Mouse (Mus musculus) lung, embryonic 15.5 days (tissue): Measurements from ENCODE around the gene Gpank1. TPM values are rescaled to one million over a fixed set of nuclear protein-coding genes. Genes with fewer than 3 reads are reported as not detected.
"Not testable (repeated sequence)": the region's sequence is repeated elsewhere in the genome, so short reads cannot be mapped to it uniquely, and the experiment has no call there.

Experiments
- ATAC-seq: fragments of 200-750 bp; cut with Nextera tagmentation; 2 replicates; pipeline ENCODE4 v1.8.0; 2017; ENCODE audit warnings: moderate number of reproducible peaks, borderline replicate concordance; ENCODE audit not compliant: low FRiP score, low TSS enrichment; ENCODE audit errors: extremely low read depth
- H3K27ac ChIP-seq: fragments of 300-500 bp; sonication (generic); 2 replicates; pipeline ENCODE4 v1.5.1; 2015; ENCODE audit warnings: moderate library complexity, mild to moderate bottlenecking, inconsistent platforms
- H3K27me3 ChIP-seq: fragments of 300-500 bp; sonication (generic); 2 replicates; pipeline ENCODE4 v1.6.1; 2015; ENCODE audit warnings: inconsistent platforms
- H3K36me3 ChIP-seq: fragments of 300-500 bp; sonication (generic); 2 replicates; pipeline ENCODE4 v1.6.1; 2015; ENCODE audit warnings: inconsistent platforms
- H3K4me1 ChIP-seq: fragments of 300-500 bp; sonication (generic); 2 replicates; pipeline ENCODE4 v1.6.1; 2015; ENCODE audit warnings: inconsistent platforms
- H3K4me2 ChIP-seq: fragments of 300-500 bp; sonication (generic); 2 replicates; pipeline ENCODE4 v1.6.1; 2015; ENCODE audit warnings: inconsistent platforms, mild to moderate bottlenecking, moderate library complexity
- H3K4me3 ChIP-seq: fragments of 300-500 bp; sonication (generic); 2 replicates; pipeline ENCODE4 v1.5.1; 2015; ENCODE audit warnings: mild to moderate bottlenecking, inconsistent platforms
- H3K9ac ChIP-seq: fragments of 300-500 bp; sonication (generic); 2 replicates; pipeline ENCODE4 v1.6.1; 2015; ENCODE audit warnings: inconsistent platforms
- H3K9me3 ChIP-seq: fragments of 300-500 bp; sonication (generic); 2 replicates; pipeline ENCODE4 v1.6.1; 2016; ENCODE audit warnings: inconsistent platforms
- WGBS: fragments of 180-500 bp; shearing (Covaris S2); methylation state at CpG from one replicate; pipeline ENCODE4 v1.1.7; 2015; 5-methylcytosine and 5-hydroxymethylcytosine counted together
- polyA plus RNA-seq: library from polyadenylated mRNA; unstranded; fragments of >200 nt; fragmentation: Nextera tagmentation; extraction: Ambion mirVana; gene quantifications from 2 replicates; pipeline ENCODE4 v1.2.1, GENCODE M21; 2015

Gpank1 gene
- polyA plus RNA-seq, 1 experiment from 2014 or later = 17.7 TPM

DNA sequence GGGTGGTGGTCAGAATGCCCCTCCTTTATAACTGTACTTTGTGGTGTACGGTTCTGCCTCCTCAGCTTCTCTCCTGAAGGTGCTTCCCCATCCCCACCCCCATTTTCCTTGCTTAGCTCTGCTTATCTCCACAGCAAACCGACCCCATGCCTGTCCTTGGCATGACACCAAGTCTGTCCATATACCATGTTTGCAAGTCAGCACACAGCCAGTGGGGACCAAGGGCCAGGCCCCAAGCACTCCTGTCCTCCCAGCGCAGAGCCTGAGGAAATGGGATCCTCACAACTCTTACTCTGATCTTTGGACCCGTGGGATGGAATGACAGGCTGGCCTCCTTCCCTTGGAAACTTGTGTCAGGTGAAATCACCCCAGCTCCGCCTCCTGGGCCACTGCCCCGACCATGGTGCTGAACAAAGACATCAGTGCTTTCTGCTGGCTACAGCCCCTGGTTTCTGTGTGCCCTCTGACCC is 18.0 kb upstream of the Gpank1 start:
- Histone ChIP-seq H3K4me1 (no peaks in the 10 kb centered on the region), H3K9me3 (no peaks in the 10 kb centered on the region), H3K4me3 (no peak overlapping the region), H3K27me3 (no peaks in the 10 kb centered on the region), H3K36me3 (peaks cover 43% of the 10 kb centered on the region), H3K9ac (no peak overlapping the region), H3K27ac (no peak overlapping the region), H3K4me2 (no peak overlapping the region)
- no peak for ATAC-seq
- WGBS = 52% methylated on average over 6 of the region's 6 CpGs

DNA sequence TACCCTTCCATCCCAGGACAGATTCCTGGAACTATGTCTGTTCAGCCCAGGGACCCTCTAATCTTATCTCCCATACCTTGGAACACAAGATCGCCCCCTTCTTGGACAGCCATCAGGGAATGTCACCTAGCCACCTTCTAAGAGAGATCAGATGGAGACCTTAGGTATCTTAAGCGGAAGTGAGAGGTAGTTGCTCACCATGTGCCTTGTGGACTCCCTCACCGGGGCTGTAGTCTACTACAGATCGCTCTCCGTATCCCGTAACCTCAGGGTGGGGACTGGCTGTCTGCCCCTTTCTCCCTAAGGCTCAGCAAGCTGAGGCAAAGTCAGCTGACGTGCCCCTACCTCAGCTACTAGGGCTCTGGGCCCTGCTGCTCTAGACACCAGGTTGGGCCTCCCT is 17.2 kb upstream of the Gpank1 start:
- H3K4me2 ChIP-seq = no peak overlapping the region
- H3K4me1 ChIP-seq = no peaks in the 10 kb centered on the region
- peaks cover 34% of the 10 kb centered on the region for H3K36me3 ChIP-seq
- no peaks in the 10 kb centered on the region for H3K9me3 ChIP-seq
- no peak for ATAC-seq
- 91% methylated on average over 7 of the region's 7 CpGs for WGBS
- H3K27me3 ChIP-seq = no peaks in the 10 kb centered on the region
- no peak overlapping the region for H3K27ac ChIP-seq
- no peak overlapping the region for H3K4me3 ChIP-seq
- no peak overlapping the region for H3K9ac ChIP-seq

DNA sequence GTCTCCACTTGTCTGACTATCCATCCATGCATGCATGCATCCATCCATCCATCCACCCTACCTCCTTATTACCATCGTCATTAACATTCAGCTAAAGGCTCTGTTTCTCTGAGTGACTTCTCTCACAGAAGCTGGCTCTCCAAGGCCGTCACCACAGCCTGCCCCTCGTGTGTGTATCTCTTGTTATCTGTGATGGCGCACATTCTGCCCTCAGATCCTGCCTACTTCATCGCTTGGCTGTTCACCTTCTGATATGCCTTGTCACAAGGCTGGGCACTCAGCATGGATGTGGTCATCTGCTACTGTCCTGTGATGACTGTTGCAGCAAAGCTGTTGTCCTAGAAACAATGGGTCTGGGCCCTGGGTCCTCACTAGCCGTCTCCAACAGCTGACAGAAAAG is 16.5 kb upstream of the Gpank1 start:
- WGBS = 57% methylated on average over 6 of the region's 6 CpGs
- no peaks in the 10 kb centered on the region for H3K9me3 ChIP-seq
- no peaks in the 10 kb centered on the region for H3K4me1 ChIP-seq
- no peak overlapping the region for H3K4me3 ChIP-seq
- no peak overlapping the region for H3K27ac ChIP-seq
- no peak overlapping the region for H3K9ac ChIP-seq
- H3K4me2 ChIP-seq = no peak overlapping the region
- no peak for ATAC-seq
- H3K27me3 ChIP-seq = no peaks in the 10 kb centered on the region
- H3K36me3 ChIP-seq = peaks cover 33% of the 10 kb centered on the region

DNA sequence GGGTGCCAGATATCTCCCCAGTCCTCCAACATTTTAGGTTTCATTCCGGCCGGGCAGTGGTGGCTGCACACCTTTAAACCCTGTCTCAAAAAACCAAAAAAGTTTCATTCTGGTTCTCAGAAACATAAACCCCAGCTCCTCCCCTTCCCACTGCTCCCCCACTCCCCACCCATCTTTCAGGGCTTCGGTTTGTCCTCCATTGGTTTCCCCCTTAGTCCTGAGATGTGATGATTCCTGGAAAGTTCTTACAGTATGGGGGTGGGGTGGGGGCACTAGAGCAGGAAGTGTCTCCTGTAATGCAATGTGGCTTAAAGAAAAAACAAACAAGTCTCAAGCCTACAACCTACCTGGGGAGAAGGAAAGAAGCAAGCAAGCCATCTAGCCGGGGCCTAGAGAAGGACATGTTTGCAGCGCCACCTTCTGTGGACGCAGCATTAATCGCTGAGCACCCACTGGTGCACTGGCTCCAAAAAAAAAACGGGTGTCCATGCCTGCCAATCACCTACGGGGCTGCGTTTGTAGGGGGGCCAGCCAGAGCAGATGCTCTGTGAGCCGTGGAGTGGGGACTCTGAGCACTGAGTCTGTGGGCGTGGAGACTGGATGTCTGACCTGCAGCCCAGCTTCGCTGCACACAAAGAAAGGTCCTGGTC is 15.4 kb upstream of the Gpank1 start:
- H3K4me3 ChIP-seq = no peak overlapping the region
- ATAC-seq = no peak
- no peaks in the 10 kb centered on the region for H3K9me3 ChIP-seq
- H3K27me3 ChIP-seq = no peaks in the 10 kb centered on the region
- H3K4me2 ChIP-seq = no peak overlapping the region
- no peak overlapping the region for H3K27ac ChIP-seq
- WGBS = 25% methylated on average over 13 of the region's 13 CpGs
- no peaks in the 10 kb centered on the region for H3K4me1 ChIP-seq
- peaks cover 29% of the 10 kb centered on the region for H3K36me3 ChIP-seq
- no peak overlapping the region for H3K9ac ChIP-seq

DNA sequence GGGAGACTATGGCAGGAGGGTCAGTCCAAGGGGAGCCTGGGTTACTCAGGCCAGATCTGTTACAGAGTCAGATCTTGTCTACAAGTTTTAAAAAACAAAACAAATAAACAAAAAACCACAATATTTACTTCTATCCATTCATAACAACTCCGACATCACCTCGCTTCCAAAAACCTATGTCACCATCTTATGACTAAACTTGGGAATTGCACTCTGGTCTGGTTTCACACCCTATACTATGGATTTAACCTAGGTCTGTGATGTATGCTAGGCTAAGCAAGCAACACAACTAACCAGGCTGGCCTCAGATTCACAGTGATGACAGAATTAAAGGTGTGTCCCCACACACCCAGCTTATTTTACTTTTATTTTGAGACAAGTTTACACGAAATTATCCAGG is 14.7 kb upstream of the Gpank1 start:
- H3K9me3 ChIP-seq = no peaks in the 10 kb centered on the region
- H3K9ac ChIP-seq = no peak overlapping the region
- 51% methylated on average over 3 of the region's 3 CpGs for WGBS
- no peak overlapping the region for H3K4me2 ChIP-seq
- no peaks in the 10 kb centered on the region for H3K4me1 ChIP-seq
- peaks cover 22% of the 10 kb centered on the region for H3K36me3 ChIP-seq
- H3K27ac ChIP-seq = no peak overlapping the region
- H3K27me3 ChIP-seq = no peaks in the 10 kb centered on the region
- ATAC-seq = no peak
- no peak overlapping the region for H3K4me3 ChIP-seq

DNA sequence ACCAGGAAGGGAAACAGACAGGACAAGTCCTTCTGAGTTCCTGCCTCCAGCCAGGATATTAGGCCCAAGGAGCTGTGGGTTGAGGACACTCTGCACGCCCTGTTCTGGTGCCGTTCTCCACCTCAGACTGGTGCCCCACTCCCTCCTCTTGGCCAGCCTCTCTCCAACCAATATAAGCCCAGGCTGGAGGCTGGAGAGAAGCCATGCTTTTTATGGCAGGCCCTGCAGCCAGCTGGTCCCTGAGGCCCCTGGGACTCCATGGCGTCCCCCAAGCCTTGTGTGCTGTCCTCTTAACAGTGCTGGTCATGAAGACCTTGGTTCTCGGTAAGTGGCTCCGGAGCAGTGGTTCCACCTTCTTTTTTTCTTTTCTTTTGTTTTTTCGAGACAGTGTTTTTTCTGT is 13.2 kb upstream of the Gpank1 start, which contains the start of gene Ly6g5c:
Gene Ly6g5c (plus strand): TSS at position 183 of the 400 bp plus-strand sequence.
- H3K4me3 ChIP-seq = no peak within 1 kb of the TSS
- H3K9ac ChIP-seq = no peak within 1 kb of the TSS
- 88% methylated on average over 6 of the region's 6 CpGs for WGBS
- no peak for ATAC-seq
- no peaks in the 10 kb centered on the region for H3K4me1 ChIP-seq
- no peak within 1 kb of the TSS for H3K4me2 ChIP-seq
- H3K27me3 ChIP-seq = no peaks in the 10 kb centered on the region
- no peaks in the 10 kb centered on the region for H3K9me3 ChIP-seq
- H3K27ac ChIP-seq = no peak within 1 kb of the TSS
- peaks cover 7% of the 10 kb centered on the region for H3K36me3 ChIP-seq

DNA sequence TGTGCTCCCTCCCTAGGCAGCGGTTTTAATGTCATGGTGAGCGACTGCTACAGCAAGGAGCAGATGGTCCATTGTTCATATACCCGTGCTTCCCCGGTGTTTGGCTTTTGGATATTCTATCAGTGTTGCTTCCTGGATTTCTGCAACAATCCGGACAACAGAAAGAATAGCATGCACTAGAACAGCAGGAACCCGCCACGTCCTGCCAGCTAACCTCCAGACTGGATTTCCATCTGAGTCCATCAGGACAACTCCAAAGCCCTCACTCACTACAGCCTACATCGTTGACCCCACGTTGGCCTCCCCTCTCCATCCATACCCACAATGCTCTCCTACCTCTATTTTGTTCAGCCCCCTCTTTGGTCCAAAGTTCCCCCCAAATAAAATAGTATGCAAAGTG is 9.5 kb upstream of the Gpank1 start:
- WGBS = 62% methylated on average over 9 of the region's 9 CpGs
- Histone ChIP-seq H3K27me3 (no peaks in the 10 kb centered on the region), H3K4me2 (no peak overlapping the region), H3K36me3 (peaks cover 27% of the 10 kb centered on the region), H3K27ac (no peak overlapping the region), H3K4me1 (no peaks in the 10 kb centered on the region), H3K4me3 (no peak overlapping the region), H3K9me3 (no peaks in the 10 kb centered on the region), H3K9ac (no peak overlapping the region)
- no peak for ATAC-seq

DNA sequence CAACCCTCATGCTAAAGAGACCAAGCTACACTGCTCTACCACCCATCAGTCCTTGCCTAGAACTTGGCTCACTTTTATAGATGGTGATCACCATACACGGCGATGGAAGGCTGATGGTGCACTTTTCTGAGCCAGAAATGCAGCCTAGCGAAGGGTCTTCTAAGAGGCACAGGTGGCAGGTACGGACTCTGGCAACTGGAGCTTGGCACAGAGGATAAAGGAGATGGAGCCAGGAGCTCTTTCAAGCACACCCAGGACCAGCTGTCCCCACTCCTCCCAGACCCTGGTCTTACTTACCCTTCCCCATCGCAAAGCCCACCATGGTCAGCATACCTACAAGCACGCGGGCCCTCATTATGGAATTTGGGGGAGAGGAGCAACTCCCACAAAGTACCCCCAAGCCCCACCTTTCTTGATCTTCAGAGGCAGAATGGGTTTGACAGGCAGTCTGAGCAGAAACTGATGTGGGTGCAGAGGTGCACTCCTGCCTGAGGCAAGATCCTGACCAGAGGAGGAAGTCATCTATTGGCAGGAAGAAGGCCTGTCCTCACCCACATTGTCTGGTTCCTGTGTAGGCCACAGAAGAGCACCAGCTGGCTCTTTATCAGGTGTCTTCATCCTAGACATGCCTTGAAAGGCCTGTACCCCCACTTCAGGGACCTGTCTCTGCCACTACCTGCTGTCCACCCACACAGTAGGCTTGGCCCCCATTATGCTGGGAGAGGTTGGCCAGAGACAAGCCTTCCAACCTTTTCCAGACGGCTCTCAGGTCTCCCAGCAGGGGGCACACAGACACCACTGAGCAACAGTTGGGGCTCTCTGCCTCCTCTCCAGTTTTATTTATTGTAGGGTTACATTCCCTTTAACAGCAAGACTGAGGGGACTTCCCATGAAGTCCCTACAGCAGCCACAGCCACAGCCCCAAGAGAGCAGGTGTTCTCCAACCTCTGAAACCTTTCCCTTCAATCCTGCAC is 5.9 kb upstream of the Gpank1 start, which contains the start of gene Ly6g5b:
Gene Ly6g5b (minus strand): TSS at position 383 of the 974 bp plus-strand sequence.
- H3K4me1 ChIP-seq = peaks cover 8% of the 10 kb centered on the region
- H3K9ac ChIP-seq = no peak within 1 kb of the TSS
- H3K9me3 ChIP-seq = no peaks in the 10 kb centered on the region
- ATAC-seq = no peak
- H3K4me3 ChIP-seq = no peak within 1 kb of the TSS
- no peaks in the 10 kb centered on the region for H3K27me3 ChIP-seq
- no peak within 1 kb of the TSS for H3K4me2 ChIP-seq
- H3K27ac ChIP-seq = no peak within 1 kb of the TSS
- H3K36me3 ChIP-seq = peaks cover 54% of the 10 kb centered on the region
- WGBS = 84% methylated on average over 8 of the region's 8 CpGs

DNA sequence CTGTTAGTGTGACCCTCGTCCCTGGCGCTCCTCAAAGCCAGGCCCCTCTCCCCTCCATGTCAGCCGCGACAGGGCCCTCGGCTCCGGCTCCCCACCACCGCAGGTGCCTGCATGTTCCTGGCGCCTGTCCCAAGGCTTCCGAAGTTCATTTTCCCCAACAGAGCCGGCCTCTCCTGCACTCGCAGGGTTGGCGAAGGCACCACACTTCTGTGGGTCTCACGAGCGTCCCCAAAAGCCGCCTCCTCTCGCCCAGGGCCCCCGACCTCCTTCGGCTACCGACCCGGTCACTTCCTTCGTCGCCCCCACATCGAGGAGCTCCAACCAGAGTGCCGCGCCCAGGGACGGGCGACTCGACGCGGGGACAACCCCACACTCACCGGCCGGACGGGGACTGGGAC is 511 bp upstream of the Gpank1 start:
- Histone ChIP-seq H3K9ac (peak overlapping the region; percentile 91), H3K27me3 (no peaks in the 10 kb centered on the region), H3K4me3 (peak overlapping the region; percentile 81), H3K4me2 (peak overlapping the region; percentile 95), H3K27ac (peak overlapping the region; percentile 60), H3K36me3 (peaks cover 46% of the 10 kb centered on the region), H3K4me1 (peaks cover 30% of the 10 kb centered on the region), H3K9me3 (no peaks in the 10 kb centered on the region)
- no peak for ATAC-seq
- WGBS = under 1% methylated on average over 33 of the region's 33 CpGs

DNA sequence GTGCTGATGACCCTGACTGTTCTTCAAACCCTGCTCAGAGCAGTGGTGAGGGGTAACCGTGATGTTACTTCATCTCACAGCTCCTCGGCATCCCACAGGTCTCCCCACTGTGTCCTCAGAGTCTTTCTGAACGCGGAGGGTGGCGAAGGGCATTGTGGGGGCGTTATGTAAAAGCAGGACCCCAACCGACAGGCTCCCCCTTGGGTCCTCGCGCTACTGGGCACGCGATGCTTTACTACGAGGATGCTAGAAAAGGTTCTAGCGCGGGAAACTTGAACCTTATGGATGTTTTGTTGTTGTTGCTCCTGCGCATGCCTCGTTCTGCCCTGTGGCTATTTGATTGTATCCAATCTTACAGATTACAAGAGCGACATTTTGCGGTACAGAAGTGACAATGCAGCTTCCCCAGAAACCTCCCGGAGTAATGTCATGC is 632 bp downstream of the Gpank1 start, which contains the start of gene Csnk2b:
Gene Csnk2b (minus strand): TSS at position 183 of the 433 bp plus-strand sequence.
- peak within 1 kb of the TSS; percentile 91 for H3K9ac ChIP-seq
- H3K36me3 ChIP-seq = peaks cover 37% of the 10 kb centered on the region
- H3K4me1 ChIP-seq = peaks cover 37% of the 10 kb centered on the region
- no peak; the same call in 1 of the 2 replicates for ATAC-seq
- peak within 1 kb of the TSS; percentile 81 for H3K4me3 ChIP-seq
- H3K9me3 ChIP-seq = no peaks in the 10 kb centered on the region
- peak within 1 kb of the TSS; percentile 95 for H3K4me2 ChIP-seq
- H3K27me3 ChIP-seq = no peaks in the 10 kb centered on the region
- H3K27ac ChIP-seq = peak within 1 kb of the TSS; percentile 86
- under 1% methylated on average over 19 of the region's 19 CpGs for WGBS

DNA sequence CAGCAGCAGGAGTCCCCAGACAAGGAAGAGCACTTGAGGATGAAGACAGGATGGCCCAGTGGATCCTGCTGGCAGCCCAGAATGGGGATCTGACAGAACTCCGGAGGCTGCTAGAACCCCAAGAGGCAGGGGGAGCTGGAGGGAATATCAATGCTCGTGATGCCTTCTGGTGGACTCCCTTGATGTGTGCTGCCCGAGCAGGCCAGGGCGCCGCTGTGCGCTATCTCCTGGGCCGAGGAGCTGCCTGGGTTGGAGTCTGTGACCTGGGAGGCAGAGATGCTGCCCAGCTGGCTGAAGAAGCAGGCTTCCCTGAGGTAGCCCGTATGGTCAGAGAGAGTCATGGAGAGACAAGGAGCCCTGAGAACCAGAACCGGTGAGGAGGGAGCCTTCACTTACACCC is 2.0 kb downstream of the Gpank1 start:
- H3K4me1 ChIP-seq = peaks cover 48% of the 10 kb centered on the region
- H3K4me2 ChIP-seq, H3K9ac ChIP-seq, H3K9me3 ChIP-seq, H3K27ac ChIP-seq, H3K27me3 ChIP-seq, ATAC-seq, H3K4me3 ChIP-seq: not testable (repeated sequence)
- peaks cover 26% of the 10 kb centered on the region for H3K36me3 ChIP-seq
- WGBS = 87% methylated on average over 9 of the region's 9 CpGs
